Mouse (Mus musculus): ENCODE results near the gene Rab3ip.

DNA sequence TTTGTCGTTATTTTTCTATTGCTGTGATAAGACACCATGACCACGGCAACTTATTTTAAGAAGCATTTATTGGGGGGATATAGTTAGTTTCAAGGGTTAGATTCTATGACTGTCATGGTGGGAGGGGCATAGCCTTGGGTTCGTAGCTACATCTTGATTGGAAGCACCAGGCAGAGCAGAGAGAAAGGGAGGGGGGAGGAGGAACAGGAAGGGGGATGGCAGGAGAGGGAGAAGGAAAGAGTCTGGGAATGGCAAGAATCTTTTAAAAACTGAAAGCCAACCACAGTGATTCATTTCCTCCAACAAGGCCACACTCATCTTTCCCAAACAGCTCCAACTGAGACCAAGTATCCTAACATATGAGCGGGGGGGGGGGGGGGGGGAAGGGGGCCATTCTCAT, 32.0 kb upstream of the Rab3ip start:
- no peak for TF ChIP-seq CTCF (IDR thresholded peaks at IDR 0.05; ENCODE audit: low read depth)
- TF ChIP-seq EP300 (IDR thresholded peaks at IDR 0.05; ENCODE audit: low read depth), result no peak
